Mouse (Mus musculus): Measurements from ENCODE around the gene B230118H07Rik.

The B230118H07Rik gene

DNA sequence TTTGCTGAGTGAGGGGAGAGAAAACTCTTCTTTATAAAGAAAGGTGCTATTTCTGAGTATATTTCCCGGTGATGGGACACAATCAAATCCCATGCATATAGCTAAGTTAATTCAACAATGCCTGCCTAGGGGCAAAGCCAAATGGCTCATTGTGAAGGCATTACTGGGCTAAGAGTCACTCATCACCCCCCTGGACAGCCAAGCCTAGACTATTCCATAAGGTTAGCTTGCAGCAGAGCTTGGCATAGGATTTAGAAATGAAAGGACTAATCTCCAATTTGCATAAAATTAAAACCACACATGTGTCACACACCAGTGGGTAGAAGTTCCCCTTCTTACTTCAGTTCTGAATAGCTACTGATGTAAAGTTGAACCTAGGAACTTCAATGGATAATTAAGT lies 128.8 kb downstream of the B230118H07Rik start:
- DNase-seq (ENCODE audit: low spot score) = no peak

DNA sequence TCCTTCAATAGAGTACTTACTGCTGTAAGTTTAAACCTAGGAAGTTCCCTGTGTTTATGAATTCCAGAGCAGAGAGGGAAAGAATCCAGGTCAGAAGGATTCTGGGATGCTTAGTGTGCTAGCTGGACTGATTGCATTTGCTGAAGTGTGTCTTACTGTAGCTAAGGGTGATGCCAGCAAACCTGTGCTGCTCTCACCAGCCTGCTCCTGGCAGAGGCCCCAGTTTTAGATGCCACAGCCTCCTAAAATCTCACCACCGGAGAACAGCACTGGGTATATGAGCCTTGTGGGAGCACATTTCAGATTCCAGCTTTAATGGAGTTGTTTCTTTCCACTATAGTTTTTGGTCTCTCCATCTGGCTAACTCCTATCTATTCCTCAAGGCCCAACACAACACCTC lies 129.4 kb downstream of the B230118H07Rik start:
- no peak for DNase-seq (ENCODE audit: low spot score)

All from T-cell, adult 2 months (primary cell).